ENCODE assay signal across 9 mouse cellular contexts in the genomic region with DNA sequence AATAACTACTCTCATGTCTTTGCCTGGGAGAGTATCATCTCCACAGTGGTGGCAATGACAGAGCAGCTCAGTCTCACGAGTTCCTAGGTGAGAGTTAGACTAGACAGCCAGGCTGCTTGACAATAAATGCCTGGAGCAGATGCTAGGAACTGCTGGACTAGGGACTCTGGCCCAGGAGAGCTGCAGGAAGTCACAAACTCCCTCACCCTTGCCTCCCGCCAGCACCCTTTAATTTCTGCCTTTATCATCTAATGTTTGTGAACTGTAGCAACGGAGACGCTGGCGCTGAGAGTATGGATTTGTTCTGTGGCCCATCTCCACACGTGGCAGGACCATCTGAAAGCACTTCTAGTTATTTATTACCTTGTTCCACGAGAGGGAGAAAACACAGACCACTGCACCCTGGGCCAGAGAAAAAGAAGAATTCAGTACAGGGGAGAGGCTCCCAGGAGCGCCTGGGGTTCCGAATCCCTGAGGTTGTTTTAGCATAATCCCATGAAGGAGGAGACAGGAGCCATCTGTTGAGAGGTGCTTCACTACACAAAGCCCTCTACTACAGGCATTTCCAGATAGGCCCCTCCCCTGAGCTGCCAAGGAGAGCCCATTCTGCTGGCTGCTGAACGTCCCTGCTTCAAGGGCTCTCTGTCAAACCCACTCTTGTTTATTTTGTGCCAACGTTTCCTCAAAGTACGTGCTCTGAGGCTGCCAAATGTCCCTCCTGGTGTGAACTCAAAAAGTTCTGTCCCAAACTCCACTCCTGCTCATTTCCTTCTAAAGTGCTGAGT.
DNase-seq lines count a peak whose midpoint lies in the region; ATAC-seq and TF ChIP-seq lines count a peak whose summit lies in the region.
"Had no signal": no experiment of that assay in that cellular context is flagged by ENCODE, and none has a peak within 500 bp of the region (broad histone marks: within the 10 kb centered on the region; RNA-seq: fewer than 3 reads in every experiment).

No protein-coding gene starts in this region.

- H3K4me3 ChIP-seq in testis, adult 2 months (ENCODE audit: control insufficient read depth, low read depth, low read length) = no peak overlapping the region
- H3K4me3 ChIP-seq in heart, embryonic 13.5 days = 0 out of 2 replicates have a peak overlapping the region, but pooled peaks have one; percentile 7
- H3K4me3 ChIP-seq in kidney, embryonic 16.5 days (ENCODE audit: low read length) = no peak overlapping the region

- no peak for TF ChIP-seq POLR2A in testis, adult 2 months (IDR thresholded peaks at IDR 0.05; ENCODE audit: control insufficient read depth, low read depth, low read length)

- peaks cover 2% of the 10 kb centered on the region for H3K4me1 ChIP-seq in testis, adult 2 months (ENCODE audit: control insufficient read depth, insufficient read depth, low read length)
- peaks cover 48% of the 10 kb centered on the region for H3K4me1 ChIP-seq in heart, embryonic 13.5 days
- peaks cover 18% of the 10 kb centered on the region for H3K4me1 ChIP-seq in kidney, embryonic 16.5 days (ENCODE audit: insufficient read depth, low read length)

- H3K36me3 ChIP-seq in testis, adult 2 months (ENCODE audit: control insufficient read depth, insufficient read depth, low read length) = no peaks in the 10 kb centered on the region
- H3K36me3 ChIP-seq in heart, embryonic 13.5 days = peaks cover 19% of the 10 kb centered on the region
- 0 out of 2 replicates have a peak, but pooled peaks cover 3% of the 10 kb centered on the region for H3K36me3 ChIP-seq in kidney, embryonic 16.5 days (ENCODE audit: insufficient read depth, low read length)

- WGBS in heart, embryonic 13.5 days = 8% methylated on average over 12 of the region's 12 CpGs
- 16% methylated on average over 12 of the region's 12 CpGs for WGBS in kidney, embryonic 16.5 days

- H3K27ac ChIP-seq in testis, adult 2 months (ENCODE audit: control insufficient read depth, insufficient read depth, low read depth, low read length) = peak overlapping the region; percentile 43
- H3K27ac ChIP-seq in heart, embryonic 13.5 days (replicated peaks) = peak overlapping the region; percentile 94
- peak overlapping the region; percentile 61 for H3K27ac ChIP-seq in kidney, embryonic 16.5 days (ENCODE audit: low read length)
- H3K27ac ChIP-seq: liver, embryonic 14.5 days had no signal

- no peaks in the 10 kb centered on the region for H3K27me3 ChIP-seq in testis, adult 2 months (ENCODE audit: control insufficient read depth, insufficient read depth, low read length)
- no peaks in the 10 kb centered on the region for H3K27me3 ChIP-seq in heart, embryonic 13.5 days (replicated peaks)
- H3K27me3 ChIP-seq in kidney, embryonic 16.5 days (ENCODE audit: insufficient read depth, low read length) = no peaks in the 10 kb centered on the region

- H3K9me3 ChIP-seq in heart, embryonic 13.5 days = no peaks in the 10 kb centered on the region
- H3K9me3 ChIP-seq in kidney, embryonic 16.5 days (ENCODE audit: low read length) = no peaks in the 10 kb centered on the region

- DNase-seq in testis, postnatal 14 days (ENCODE audit: low spot score) = no peak
- DNase-seq in lung, postnatal 36 days = peak; percentile 79
- DNase-seq in spleen, postnatal 14 days (ENCODE audit: low spot score in 2 of 2) = no peak

- peak overlapping the region; percentile 70 for H3K9ac ChIP-seq in heart, embryonic 13.5 days
- H3K9ac ChIP-seq in kidney, embryonic 16.5 days (replicated peaks; ENCODE audit: low read length) = no peak overlapping the region
- H3K9ac ChIP-seq: liver, embryonic 14.5 days had no signal

- peak overlapping the region; percentile 57 for H3K4me2 ChIP-seq in heart, embryonic 13.5 days
- peak overlapping the region; percentile 8 for H3K4me2 ChIP-seq in kidney, embryonic 16.5 days (replicated peaks; ENCODE audit: low read depth, low read length)

- TF ChIP-seq CTCF in testis, adult 2 months (IDR thresholded peaks at IDR 0.05; ENCODE audit: control insufficient read depth, insufficient read depth, insufficient replicate concordance, low read depth, low read length) = no peak

- 0 out of 2 replicates have a peak, but pooled peaks have one; percentile 34 for ATAC-seq in heart, embryonic 13.5 days (ENCODE audit: extremely low read depth, insufficient number of reproducible peaks, low FRiP score, low TSS enrichment)
- ATAC-seq in kidney, embryonic 16.5 days (ENCODE audit: low FRiP score, low TSS enrichment) = peak; percentile 75
- no peak for ATAC-seq in megakaryocyte progenitor cell, adult 5-6 weeks (replicated peaks; ENCODE audit: poor library complexity)
- no peak for ATAC-seq in megakaryocyte-erythroid progenitor cell, adult 5-6 weeks (replicated peaks; ENCODE audit: low FRiP score, low TSS enrichment, poor library complexity, severe bottlenecking)

Comparison
In these comparisons a context has a peak if more than half of its experiments do, and no peak if none do; other contexts are left out.
1. H3K27ac ChIP-seq: peak in every context shown above with its lines; median percentile 94 in heart, embryonic 13.5 days; 61 in kidney, embryonic 16.5 days; 43 in testis, adult 2 months.
2. ATAC-seq: peak in heart, embryonic 13.5 days (single experiment) and kidney, embryonic 16.5 days (single experiment); none in megakaryocyte progenitor cell, adult 5-6 weeks (single experiment) and megakaryocyte-erythroid progenitor cell, adult 5-6 weeks (single experiment).